Mouse (Mus musculus) heart, postnatal 4 days (tissue): Measurements from ENCODE around the gene Eefsec. TPM values are rescaled to one million over a fixed set of nuclear protein-coding genes. Genes with fewer than 3 reads are reported as not detected.

ENCODE experiments used
- DNase-seq: peaks from one replicate; pipeline ENCODE4 v3.0.0; 2021
- total RNA-seq, 2 experiments: library from RNA; stranded (reverse); gene quantifications; 2 replicates each; pipeline ENCODE4 v1.2.3; 2021

Gene Eefsec
- total RNA-seq, 2 experiments from 2014 or later = 13.2 to 16.8 TPM

- no peak for DNase-seq
Observed at GRCm38 (mm10) chr6:88342965-88343364, 103.4 kb downstream of the Eefsec start.

GRCm38 (mm10) chr6:88341182-88341581 lies 105.2 kb downstream of the Eefsec start:
- no peak for DNase-seq

- no peak for DNase-seq
Observed at GRCm38 (mm10) chr6:88340761-88341160, 105.6 kb downstream of the Eefsec start.

- DNase-seq = no peak
Observed at GRCm38 (mm10) chr6:88329336-88329735, 117.0 kb downstream of the Eefsec start.

- peak; percentile 20 for DNase-seq
Observed at GRCm38 (mm10) chr6:88321879-88322278, 124.5 kb downstream of the Eefsec start.

GRCm38 (mm10) chr6:88321253-88321652 lies 125.1 kb downstream of the Eefsec start:
- DNase-seq = no peak

GRCm38 (mm10) chr6:88319735-88320134 lies 126.6 kb downstream of the Eefsec start:
- DNase-seq = no peak

- DNase-seq = no peak
Observed at GRCm38 (mm10) chr6:88315295-88315694, 131.0 kb downstream of the Eefsec start.

GRCm38 (mm10) chr6:88313937-88314336 lies 132.4 kb downstream of the Eefsec start:
- no peak for DNase-seq

- no peak for DNase-seq
Observed at GRCm38 (mm10) chr6:88311593-88311992, 134.7 kb downstream of the Eefsec start.

- DNase-seq = no peak
Observed at GRCm38 (mm10) chr6:88306100-88306746, 140.1 kb downstream of the Eefsec start.

GRCm38 (mm10) chr6:88301234-88301633 lies 145.1 kb downstream of the Eefsec start:
- no peak for DNase-seq

GRCm38 (mm10) chr6:88299491-88299890 lies 146.8 kb downstream of the Eefsec start:
- no peak for DNase-seq

GRCm38 (mm10) chr6:88292274-88292909 lies 153.9 kb downstream of the Eefsec start:
- DNase-seq = no peak

- DNase-seq = peak; percentile 65
Observed at GRCm38 (mm10) chr6:88290129-88290766, 156.1 kb downstream of the Eefsec start.

GRCm38 (mm10) chr6:88278141-88278540 lies 168.2 kb downstream of the Eefsec start:
- no peak for DNase-seq

- no peak for DNase-seq
Observed at GRCm38 (mm10) chr6:88277242-88277641, 169.1 kb downstream of the Eefsec start.

- DNase-seq = no peak
Observed at GRCm38 (mm10) chr6:88276221-88276620, 170.1 kb downstream of the Eefsec start.

- DNase-seq = no peak
Observed at GRCm38 (mm10) chr6:88274623-88275022, 171.7 kb downstream of the Eefsec start.

- DNase-seq = no peak
Observed at GRCm38 (mm10) chr6:88267970-88268369, 178.4 kb downstream of the Eefsec start.

GRCm38 (mm10) chr6:88267068-88267467 lies 179.3 kb downstream of the Eefsec start:
- no peak for DNase-seq

GRCm38 (mm10) chr6:88266055-88266454 lies 180.3 kb downstream of the Eefsec start:
- DNase-seq = no peak

GRCm38 (mm10) chr6:88265355-88265754 lies 181.0 kb downstream of the Eefsec start:
- DNase-seq = no peak

GRCm38 (mm10) chr6:88262160-88262559 lies 184.2 kb downstream of the Eefsec start:
- no peak for DNase-seq
